Mouse (Mus musculus): ENCODE measurements at regions not wholly inside any gene's neighbourhood (a gene's known extent, or its start where the extent isn't known, plus 50 kb on each side); places are given as distances from the start of the nearest gene placed in this dataset.

DNA sequence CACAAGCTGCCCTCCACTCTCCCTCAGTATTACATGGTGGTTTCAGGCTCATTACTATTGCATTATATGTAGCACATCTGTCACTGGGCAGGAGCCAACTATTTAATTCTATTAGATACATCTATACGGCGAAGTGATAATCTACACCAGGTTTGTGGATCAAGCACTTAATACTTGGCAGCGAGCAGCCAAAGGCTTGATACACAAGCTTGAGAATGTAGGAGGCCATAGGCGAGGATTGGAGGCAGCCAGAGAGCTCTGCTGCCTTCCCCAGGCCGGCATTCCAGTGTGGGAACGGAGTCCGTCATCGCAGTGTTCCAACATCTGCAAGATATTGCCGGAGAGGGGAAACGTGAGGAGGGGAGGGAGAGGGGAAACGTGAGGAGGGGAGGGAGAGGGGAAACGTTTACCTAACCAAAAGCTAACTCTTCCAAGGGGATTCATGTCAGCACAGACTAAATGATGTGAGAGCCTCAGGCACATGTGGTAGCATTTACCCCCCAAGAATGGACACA, 109.6 kb upstream of the Habp2 start:
- DNase-seq (ENCODE audit: low spot score in 2 of 2): no peak

DNA sequence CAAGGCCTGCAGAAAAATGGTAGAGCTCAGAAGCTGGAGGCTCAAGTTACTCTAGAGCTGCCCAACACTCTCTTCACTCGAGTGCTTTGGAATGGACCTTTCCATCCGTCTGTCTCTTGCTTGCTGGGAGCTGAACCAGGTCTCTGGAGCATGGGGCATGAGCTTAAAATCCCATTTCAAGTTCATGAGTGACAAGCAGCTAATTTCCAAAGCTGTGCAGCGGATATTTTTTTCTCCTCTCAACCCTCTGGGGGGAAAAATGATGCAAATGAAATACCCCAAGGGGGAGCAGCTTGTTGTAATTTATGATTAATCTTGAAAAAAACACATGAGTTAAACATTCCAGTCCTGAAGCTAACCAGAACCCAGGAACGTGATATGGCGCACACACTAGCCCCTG, 101.2 kb upstream of the Habp2 start:
- DNase-seq (ENCODE audit: low spot score in 2 of 2): no peak

DNA sequence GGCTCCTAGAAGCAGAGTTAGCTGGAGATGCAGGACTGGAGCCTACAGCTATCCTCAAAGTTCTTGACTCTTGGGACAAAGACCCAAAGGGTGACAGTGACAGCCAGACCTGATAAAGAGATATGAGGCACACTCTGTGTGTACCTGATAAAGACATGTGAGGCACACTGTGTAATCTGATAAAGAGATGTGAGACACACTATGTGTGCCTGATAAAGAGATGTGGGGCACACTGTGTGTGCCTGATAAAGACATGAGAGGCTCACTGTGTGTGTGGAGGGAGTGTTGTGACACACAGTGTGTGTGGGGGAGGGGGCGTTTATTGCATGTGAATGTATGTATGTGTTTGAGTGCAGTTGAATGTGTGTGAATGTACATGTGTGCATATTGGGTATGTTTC, 97.8 kb upstream of the Habp2 start:
- no peak for DNase-seq (ENCODE audit: low spot score in 2 of 2)

DNA sequence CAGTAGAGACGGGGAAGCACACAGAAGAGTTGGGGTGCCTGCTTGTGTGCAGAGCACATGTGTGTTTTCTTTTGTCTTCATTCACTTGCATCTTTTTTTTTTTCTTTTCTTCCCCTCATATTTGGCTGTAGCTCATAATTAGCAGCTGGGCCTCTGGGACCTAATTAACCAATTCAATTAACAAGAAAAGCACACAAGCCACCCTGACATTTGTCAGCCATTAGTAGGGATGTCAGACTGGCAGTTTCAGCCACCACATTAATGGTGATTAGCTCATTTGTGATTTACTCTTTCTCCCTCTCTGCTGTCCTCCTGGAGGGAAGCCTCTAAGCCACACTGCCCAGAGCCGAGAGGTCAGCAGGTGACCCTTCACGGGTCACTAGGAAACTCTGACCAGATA, 96.7 kb upstream of the Habp2 start:
- no peak for DNase-seq (ENCODE audit: low spot score in 2 of 2)

DNA sequence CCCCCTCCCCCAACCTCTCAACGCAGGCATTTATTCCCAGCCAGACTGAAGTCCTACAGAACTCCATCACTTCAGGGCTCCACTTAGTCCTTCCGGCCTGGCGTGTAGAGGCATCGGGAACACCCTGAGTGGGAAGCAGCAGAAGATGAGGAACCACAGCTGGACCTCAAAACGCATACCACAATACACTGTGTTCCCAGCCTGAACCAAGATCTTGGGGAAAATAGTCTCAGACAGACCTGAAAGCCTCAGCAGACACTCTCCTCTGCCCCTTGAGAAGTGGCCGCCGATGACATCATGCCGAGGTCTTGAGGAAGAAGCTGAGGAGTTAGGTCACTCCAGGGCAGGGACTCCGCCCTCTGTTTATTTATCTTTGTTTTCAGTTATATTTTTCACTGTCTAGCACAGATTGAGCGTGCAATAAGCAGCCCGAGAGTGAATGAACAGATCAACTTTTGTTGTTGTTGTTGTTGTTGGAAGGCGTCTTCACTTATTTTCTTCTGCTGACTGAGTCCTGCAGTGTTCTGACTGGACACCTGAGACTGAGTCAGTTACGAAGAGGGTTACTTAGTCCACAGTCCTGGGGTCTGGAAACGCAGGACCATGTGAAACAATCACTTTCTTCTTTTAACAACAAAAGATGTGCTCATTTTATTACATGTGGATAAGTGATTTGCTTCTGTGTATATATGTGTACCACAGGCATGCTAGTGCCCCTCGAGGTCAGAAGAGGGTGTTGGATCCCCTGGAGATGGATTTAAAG, 88.3 kb upstream of the Habp2 start:
- no peak for DNase-seq (ENCODE audit: low spot score in 2 of 2)

DNA sequence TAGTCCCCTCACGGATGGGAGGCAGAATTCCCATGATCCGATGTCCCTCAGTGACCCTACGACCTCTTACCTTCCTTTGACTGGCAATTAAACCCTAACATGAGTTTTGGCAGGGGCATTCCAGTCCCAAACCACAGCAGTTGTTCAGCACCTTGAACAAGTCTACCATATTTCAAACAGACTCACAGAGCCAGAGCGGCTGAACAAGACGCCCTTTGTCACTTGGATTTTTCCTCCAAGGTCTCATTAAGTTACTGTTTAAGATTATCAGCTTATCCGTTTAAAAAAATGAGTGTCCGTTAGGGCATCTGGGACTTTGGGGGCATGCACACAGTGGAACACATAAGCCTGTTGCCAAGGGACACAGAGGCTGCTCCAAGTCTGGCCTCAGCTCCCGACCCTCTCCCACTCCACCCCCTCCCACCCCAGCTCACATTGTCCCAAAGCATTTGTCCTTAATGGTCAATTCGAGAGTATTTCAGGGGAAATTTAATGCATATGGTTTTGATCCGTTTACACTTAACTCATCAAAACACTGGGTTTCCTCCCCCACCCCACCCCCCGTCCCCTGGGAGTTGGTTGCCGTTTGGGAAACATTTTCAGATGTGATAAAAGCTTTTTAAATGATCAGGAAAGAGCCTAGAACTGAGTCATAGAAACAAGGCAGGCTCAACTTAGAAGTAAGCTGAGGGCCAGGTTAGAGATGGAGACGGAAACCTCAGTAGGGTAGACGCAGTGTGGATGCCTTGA, 87.4 kb upstream of the Habp2 start:
- no peak for DNase-seq (ENCODE audit: low spot score in 2 of 2)

DNA sequence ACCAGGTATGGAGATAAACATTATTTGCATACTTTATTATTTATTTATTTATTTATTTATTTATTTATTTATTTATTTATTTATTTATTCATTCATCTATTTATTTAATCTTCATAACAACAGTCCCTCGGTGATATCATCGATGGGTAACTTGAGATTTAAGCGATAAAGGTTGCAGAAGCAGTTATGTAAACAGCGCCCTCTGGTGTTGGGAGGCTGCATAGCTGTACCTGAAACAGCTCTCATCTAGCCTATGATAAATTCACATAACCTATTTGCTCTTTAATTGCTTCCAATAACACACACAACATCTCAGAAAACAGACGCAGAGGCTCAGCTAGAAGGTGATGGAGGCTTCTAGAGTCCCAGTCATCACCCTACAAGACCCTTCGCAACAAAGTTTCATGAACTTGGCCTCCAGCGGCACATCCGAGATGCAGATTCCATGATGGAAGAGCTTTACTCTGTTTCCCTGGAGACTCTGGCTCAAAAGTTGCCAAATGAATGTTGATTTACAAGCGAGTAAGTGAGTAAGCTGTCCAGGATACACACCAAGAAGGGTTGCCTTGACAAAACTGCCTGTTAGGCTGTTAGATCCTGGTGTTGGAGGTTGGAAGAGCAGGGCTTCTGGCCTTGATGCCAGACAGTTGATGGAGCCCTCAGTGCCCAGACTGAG, 85.8 kb upstream of the Habp2 start:
- DNase-seq (ENCODE audit: low spot score in 2 of 2): no peak

DNA sequence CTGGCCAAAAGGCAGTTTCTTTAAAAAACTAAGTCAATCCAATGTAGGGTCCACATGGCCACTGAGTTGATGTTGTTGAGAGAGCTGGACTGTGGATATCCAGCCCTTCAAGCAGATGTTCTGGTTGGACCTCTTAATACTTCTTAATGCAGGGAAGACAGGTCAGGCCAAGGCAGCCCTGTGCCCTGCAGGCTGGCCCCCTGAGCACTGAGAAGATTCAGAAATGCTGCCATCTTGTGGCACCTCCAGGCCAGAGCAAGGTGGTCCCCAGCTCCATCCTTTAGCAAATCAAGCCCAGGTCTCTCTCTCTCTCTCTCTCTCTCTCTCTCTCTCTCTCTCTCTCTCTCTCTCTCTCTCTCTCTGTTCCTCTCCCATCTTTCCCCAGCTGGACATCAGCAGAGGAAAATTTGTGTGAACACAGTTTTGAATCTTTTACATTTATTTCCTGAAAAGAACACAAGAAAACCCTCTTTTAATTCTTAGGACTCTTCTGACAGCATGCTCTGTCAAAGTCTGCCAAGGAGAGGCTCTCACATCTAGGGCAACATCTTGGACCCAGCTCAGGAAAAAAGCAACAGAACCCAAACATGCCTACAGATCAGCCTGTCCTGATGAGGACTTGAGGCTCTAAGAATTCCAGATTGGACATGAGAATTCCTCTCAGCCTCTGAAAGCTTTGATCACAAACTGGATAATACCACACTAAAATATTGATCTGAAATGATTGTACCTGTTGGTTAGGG, 85.0 kb upstream of the Habp2 start:
- peak in 1 of 2 experiments; percentile 10 for DNase-seq (ENCODE audit: low spot score in 2 of 2)

DNA sequence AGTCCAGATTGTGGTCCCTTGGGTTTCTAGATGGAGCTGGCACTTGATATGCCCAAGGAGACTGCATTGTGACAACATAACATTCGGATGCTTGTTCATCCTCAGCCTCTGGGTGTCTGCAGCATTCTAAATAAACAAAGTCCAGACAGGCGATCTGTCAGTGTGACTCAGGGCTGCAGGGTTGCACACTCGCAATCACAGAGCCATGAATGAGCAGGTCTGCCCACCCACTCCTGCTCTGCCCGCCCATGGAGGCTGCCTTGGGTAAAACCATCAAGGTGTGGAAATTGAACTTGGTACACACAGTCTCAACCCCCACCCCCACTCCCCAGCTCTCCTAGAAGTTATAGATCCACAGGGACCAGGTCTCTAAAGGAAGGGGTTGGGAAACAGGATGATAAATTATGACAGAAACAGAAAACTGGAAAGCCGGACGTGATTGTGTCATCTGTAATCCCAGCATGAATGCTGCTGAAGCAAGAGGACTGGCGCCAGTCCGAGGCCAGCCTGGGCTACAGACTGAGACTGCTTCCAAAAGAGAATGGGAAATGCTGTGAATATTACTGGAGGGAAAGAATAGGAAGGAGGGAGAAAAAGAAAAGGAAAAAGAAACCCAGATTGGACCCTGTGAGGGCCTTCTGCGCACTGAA, 84.3 kb upstream of the Habp2 start:
- DNase-seq (ENCODE audit: low spot score in 2 of 2): no peak

DNA sequence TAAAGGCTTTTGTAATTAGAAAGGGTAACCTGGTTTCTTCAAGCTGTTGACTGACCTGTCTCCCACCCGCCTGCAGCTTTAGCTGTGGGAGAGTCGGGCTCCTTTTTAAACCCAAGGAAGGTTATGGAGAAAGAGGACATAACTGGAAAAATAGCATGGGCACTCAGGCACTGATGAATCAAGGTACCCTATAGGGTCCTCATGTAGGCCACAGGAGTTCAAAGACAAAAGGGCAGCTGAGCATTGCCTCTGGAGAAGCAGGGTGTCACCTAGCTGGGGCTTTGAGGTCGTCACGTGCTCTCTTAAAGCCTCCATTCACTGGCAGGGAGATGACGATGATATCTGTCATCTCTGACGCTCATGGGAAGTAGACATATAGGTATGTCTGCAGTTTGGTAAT, 68.4 kb upstream of the Habp2 start:
- no peak for DNase-seq (ENCODE audit: low spot score in 2 of 2)

DNA sequence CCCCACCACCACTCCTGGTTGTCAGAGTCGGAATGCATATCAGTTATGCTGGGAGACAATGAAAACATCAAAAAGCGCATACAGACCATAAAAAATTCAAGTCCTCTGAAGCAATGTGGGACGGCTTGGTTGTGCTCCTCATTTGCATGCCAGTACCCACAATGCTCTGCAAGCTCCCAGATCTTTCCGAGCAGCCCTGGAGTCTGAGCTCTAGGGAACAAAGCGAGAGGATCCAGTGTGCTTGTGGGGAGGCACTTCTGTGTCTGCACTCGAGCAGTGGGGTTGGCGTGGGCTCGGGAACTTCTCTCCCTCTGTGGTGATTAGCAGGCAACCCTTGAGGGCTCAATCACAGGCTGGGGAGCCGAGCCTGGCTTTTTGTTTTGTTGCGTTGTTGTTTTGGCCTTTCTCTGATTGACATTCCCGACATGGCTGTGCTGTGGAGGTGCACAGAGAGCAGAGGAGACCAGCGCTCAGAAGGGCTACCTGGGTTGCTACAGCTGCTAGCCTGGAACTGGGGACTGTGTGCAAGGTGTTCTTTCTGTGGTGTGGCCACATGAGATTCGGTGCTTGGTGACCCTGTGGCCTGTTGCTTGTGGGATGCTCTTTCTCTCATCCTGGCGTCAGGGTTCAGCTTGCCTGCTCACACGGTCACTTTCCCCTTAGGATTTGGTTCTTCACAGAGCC, 66.1 kb upstream of the Habp2 start:
- DNase-seq (ENCODE audit: low spot score in 2 of 2): peak in 1 of 2 experiments; percentile 2

DNA sequence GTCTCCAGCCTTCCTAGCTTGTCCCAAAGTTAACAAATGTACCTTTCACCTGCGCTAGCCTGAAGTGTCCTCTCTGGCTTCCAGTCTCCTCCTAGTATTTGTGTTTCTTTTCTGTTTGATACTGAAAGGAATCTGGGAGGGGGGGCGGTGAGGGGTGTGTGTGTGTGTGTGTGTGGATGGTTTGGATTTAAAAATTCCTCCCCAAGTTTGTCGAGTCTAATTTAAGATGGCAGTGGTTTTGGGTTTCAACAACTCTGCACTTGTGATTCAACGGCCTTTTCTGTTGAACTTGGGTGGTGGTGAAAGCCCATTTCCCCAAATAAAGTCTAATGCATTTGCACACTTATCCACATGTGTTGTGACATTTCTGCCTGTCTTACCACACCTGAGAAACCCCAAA, 64.4 kb upstream of the Habp2 start:
- DNase-seq (ENCODE audit: low spot score in 2 of 2): no peak

DNA sequence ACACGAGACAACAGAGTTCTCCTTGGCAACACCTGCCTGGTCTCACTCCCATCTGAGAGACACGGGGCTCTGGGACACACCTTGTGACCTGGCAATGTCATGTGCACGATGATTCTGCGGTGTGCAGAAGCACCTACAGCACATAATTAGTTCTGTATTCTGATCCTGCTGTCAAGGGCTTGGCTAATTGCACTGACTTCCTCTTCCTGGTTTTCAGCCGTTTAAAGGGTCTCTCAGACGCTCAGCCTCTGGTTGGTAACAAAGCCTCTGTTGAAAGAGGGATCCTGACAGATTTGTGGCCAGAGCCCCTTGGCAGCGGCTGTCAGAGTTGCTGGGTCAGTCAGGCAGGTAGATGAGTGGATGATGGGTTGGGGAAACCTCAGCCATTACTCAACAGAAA, 61.9 kb upstream of the Habp2 start:
- DNase-seq (ENCODE audit: low spot score in 2 of 2): no peak

DNA sequence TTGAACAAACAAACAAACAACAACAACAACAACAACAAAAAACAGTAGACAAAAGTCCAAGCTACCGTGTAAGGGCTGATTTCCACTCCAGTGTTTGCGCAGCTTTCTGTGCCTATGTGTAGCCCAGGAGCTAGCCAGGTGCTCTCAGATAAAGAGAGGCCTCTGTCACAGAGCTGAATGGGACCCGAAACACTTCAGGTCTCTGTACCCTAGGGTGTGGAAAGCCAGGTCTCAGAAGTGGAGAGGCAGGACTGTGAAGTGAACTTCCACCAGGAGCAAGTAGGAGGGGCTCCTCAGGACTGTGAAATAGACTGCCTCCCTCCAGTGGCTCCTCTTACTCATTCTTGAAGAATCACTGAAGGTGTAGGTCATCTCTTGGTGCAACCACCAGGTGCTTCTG, 61.4 kb upstream of the Habp2 start:
- DNase-seq (ENCODE audit: low spot score in 2 of 2): no peak

DNA sequence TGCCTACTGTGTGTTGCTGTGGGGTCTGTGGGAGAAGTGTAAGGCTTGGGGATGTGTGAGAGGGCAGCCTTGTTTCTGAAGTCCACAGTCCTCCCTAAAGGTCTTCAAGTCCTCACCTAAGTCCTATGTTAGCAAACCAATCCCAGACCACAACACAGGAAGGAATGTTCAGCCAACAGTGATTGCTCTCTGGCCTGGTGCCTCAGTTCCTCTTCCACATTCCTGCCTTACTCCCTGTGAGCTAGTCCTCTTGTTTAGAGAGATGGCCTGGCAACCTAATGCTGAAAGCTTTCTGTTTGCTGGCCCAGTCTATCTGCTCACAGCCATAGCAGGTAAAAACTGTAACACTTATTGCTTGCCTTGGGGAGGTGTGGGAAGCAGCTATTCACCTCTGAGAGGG, 58.4 kb upstream of the Habp2 start:
- no peak for DNase-seq (ENCODE audit: low spot score in 2 of 2)

DNA sequence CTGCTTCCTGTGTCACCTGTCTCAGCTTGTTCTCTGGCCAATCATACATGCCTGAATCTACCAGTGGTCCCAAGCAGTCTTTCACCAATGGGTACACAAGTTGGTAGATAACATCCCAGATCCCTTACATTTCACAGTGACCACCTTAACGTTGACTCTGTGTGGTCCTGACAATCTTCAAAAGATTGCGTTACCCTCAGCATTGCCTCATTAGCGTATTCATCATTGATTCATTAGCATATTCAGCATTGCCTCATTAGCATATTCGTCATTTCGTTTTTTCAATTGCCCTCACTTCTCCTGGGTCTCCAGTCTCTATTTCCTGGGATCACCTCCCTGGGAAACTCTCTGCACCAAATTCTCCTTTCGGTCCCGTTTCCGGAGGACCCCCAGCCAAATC, 55.5 kb upstream of the Habp2 start:
- no peak for DNase-seq (ENCODE audit: low spot score in 2 of 2)

DNA sequence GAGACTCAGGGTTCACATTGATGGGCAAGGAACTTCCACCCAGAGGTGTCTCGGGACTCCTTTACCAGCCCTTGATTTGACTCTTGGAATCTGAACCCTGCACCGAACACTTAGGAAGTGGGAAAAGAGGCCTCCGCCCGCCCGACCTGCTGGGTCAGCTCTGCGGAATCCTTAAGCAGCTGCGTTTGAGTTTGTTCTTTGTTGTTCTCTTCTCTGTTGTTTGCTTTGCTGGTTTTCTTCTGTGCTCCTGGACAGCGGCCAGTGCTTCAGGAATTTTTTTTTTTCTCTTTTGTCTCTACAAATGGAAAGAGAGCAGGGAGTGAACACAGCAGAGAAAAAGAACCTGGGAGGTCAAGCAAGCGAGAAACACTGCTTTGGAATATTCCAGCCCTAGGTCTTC, 55.1 kb upstream of the Habp2 start:
- no peak for DNase-seq (ENCODE audit: low spot score in 2 of 2)

DNA sequence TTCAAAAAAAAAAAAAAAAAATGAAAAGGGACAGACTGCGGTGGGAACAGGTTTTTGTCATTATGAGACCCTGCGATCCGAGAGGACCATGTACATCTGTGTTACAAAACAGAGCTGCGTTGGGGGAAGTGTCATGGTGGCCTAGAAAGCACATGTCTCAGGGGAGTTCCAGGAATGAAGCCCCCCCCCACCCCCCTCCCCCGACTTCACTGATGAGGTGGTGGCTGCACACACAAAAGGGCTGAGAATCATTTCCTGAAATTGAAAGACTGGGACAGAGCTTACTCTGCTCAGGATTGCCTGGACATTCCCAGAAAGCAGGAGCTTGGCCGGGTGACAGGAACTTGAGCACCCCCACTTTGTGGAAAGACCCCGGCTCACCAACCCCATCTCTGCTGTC, 54.7 kb upstream of the Habp2 start:
- DNase-seq (ENCODE audit: low spot score in 2 of 2): no peak

DNA sequence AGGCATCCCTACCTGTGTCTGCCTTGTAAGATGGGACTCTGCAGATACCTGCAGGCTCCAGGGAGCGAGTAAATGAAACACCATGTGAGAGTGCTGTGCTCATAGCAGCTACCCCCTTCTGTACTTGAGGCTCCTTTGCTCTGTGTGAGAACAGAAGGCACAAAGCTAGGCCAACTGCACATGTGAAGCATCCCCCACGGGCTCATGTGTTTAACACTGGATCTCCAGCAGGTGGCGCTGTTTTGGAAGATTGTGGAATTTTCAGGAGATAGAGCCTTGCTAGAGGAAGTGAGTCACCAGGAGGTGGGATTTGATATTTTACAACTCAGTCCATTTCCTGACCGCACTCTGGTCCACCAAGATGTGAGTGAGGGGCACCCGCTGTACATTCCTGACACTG, 54.0 kb upstream of the Habp2 start:
- no peak for DNase-seq (ENCODE audit: low spot score in 2 of 2)

DNA sequence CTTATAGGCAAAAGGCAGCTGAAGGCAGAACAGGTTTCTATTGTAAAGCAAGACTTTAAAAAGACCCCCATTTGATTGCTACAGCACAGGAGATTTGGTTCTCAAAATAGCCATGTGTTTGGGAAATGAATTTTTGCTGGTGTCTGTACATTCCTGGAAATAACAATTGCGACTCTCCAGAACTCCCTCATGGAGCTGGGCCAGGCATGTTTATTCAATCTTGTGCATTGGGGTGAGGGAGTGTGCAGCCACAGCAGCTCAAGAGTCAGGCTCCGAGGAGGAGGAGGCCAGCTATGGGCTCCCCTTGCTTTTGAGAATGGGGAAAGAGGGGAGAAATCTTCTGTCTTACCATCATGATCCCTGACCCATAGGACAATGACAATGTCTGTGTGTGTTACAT, 51.9 kb upstream of the Habp2 start:
- DNase-seq (ENCODE audit: low spot score in 2 of 2): no peak

Measured in right cerebral cortex, adult 2 months (tissue).